Mouse (Mus musculus) hindbrain, postnatal 0 days (tissue): Measurements from ENCODE around the gene Mylpf. TPM values are rescaled to one million over a fixed set of nuclear protein-coding genes. Genes with fewer than 3 reads are reported as not detected.

Source experiments
- ATAC-seq: fragments of 200-750 bp; cut with Nextera tagmentation; 2 replicates; pipeline ENCODE4 v1.8.0; 2017; ENCODE audit warnings: mild to moderate bottlenecking, moderate TSS enrichment, moderate library complexity
- DNase-seq: peaks from one replicate; pipeline ENCODE4 v3.0.0-alpha.2; 2015; ENCODE audit warnings: low spot score
- H3K27ac ChIP-seq: fragments of 300-500 bp; sonication (generic); 2 replicates; pipeline ENCODE4 v1.5.1; 2014; ENCODE audit warnings: mild to moderate bottlenecking
- H3K27me3 ChIP-seq: fragments of 300-500 bp; sonication (generic); 2 replicates; pipeline ENCODE4 v1.6.1; 2014; ENCODE audit warnings: low read length, mixed read lengths; ENCODE audit not compliant: insufficient read depth
- H3K36me3 ChIP-seq: fragments of 300-500 bp; sonication (generic); 2 replicates; pipeline ENCODE4 v1.6.1; 2014; ENCODE audit warnings: low read length, mixed read lengths; ENCODE audit not compliant: insufficient read depth
- H3K4me1 ChIP-seq: fragments of 300-500 bp; sonication (generic); 2 replicates; pipeline ENCODE4 v1.6.1; 2014; ENCODE audit warnings: antibody characterized with exemption, low read length, mixed read lengths; ENCODE audit not compliant: insufficient read depth
- H3K4me2 ChIP-seq: fragments of 300-500 bp; sonication (generic); 2 replicates; pipeline ENCODE4 v1.6.1; 2014; ENCODE audit warnings: low read depth, mild to moderate bottlenecking, low read length, moderate library complexity, mixed read lengths
- H3K4me3 ChIP-seq: fragments of 300-500 bp; sonication (generic); 2 replicates; pipeline ENCODE4 v1.5.1; 2014; ENCODE audit warnings: low read length
- H3K9ac ChIP-seq: fragments of 300-500 bp; sonication (generic); replicated peaks from 2 replicates; pipeline ENCODE4 v1.6.1; 2014; ENCODE audit warnings: mild to moderate bottlenecking, low read length, moderate library complexity, mixed read lengths
- H3K9me3 ChIP-seq: fragments of 300-500 bp; sonication (generic); 2 replicates; pipeline ENCODE4 v1.6.1; 2016; ENCODE audit warnings: low read length, mixed read lengths
- CTCF ChIP-seq: IDR thresholded peaks from 2 replicates; pipeline ENCODE4 v1.5.1; 2016; ENCODE audit warnings: antibody characterized with exemption, control low read depth, low read depth
- WGBS: fragments of 180-500 bp; shearing (Covaris S2); extraction: QIAGEN DNeasy Blood & Tissue Kit; methylation state at CpG from one replicate; pipeline ENCODE4 v1.1.7; 2014; 5-methylcytosine and 5-hydroxymethylcytosine counted together
- polyA plus RNA-seq: library from polyadenylated mRNA; unstranded; fragments of >200 nt; fragmentation: Nextera tagmentation; extraction: Ambion mirVana; gene quantifications from 2 replicates; pipeline ENCODE4 v1.2.1, GENCODE M21; 2015
- total RNA-seq: library from RNA; depleted of rRNA; stranded (reverse); fragments of >200 nt; gene quantifications from 2 replicates; pipeline ENCODE4 v1.2.3, GENCODE M21; 2014

The Mylpf gene
- total and polyA plus RNA-seq, 2 experiments from 2014 or later, result 3.0 TPM; not detected in 1

DNA sequence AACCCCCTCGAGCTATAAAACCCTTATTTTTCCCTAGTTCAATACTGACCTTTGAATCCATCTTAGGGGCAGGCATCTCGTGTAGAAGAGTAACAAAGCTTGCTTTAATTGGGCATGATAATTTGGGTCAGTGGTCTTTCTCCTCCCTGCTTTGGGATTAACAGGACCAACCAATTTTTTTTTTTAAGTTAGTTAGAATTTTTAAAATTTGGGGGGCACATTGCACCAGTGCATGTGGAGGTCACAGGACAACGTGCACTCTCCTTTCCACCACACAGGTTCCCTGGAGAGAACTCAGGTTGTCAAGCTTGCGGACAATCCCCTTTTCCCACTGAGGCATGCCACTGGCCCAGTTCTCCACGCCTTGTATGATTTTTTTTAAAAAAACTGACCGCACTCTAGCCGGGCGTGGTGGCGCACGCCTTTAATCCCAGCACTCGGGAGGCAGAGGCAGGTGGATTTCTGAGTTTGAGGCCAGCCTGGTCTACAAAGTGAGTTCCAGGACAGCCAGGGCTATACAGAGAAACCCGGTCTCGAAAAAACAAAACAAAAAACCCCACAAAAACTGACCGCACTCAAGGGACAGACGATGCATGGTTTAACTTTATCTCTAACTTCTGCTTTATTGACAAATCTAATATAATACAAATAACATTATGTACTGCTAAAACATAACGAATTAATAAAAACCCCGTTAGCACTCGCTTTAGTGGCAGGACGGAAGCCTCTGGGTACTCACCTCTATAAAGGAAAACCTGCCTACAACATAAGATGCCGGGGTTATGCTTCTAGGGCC is 23.3 kb downstream of the Mylpf start:
- no peaks in the 10 kb centered on the region for H3K9me3 ChIP-seq
- H3K4me2 ChIP-seq, result peak overlapping the region; percentile 65
- DNase-seq (peak; percentile 19), ATAC-seq (no peak)
- H3K4me3 ChIP-seq, result peak overlapping the region; percentile 65
- TF ChIP-seq CTCF, result no peak
- peaks cover 11% of the 10 kb centered on the region; the same call in 1 of the 2 replicates for H3K4me1 ChIP-seq
- H3K27me3 ChIP-seq, result no peaks in the 10 kb centered on the region
- H3K36me3 ChIP-seq, result peaks cover 24% of the 10 kb centered on the region
- H3K27ac ChIP-seq, result peak overlapping the region; percentile 98
- WGBS, result 3% methylated on average over 20 of the region's 20 CpGs
- H3K9ac ChIP-seq, result peak overlapping the region; percentile 96

GRCm38 (mm10) chr7:127232622-127233367 is 24.1 kb downstream of the Mylpf start, which contains the start of the genes Zfp553 and Sept1:
TSS of gene Zfp553 (plus strand) at chr7:127233061.
TSS of gene Sept1 (minus strand) at chr7:127233130.
- no peaks in the 10 kb centered on the region for H3K9me3 ChIP-seq
- ATAC-seq (peak; percentile 95), DNase-seq (peak; percentile 95)
- peaks cover 11% of the 10 kb centered on the region; the same call in 1 of the 2 replicates for H3K4me1 ChIP-seq
- H3K27ac ChIP-seq, result peak within 1 kb of the TSS; percentile 98
- H3K27me3 ChIP-seq, result no peaks in the 10 kb centered on the region
- under 1% methylated on average over 64 of the region's 64 CpGs for WGBS
- TF ChIP-seq CTCF, result no peak
- peaks cover 29% of the 10 kb centered on the region for H3K36me3 ChIP-seq
- peak within 1 kb of the TSS; percentile 65 for H3K4me3 ChIP-seq
- peak within 1 kb of the TSS; percentile 65 for H3K4me2 ChIP-seq
- peak within 1 kb of the TSS; percentile 96 for H3K9ac ChIP-seq

- Histone ChIP-seq H3K27me3 (no peaks in the 10 kb centered on the region), H3K4me3 (peak overlapping the region; percentile 65), H3K9me3 (no peaks in the 10 kb centered on the region), H3K9ac (peak overlapping the region; percentile 96), H3K4me2 (peak overlapping the region; percentile 65), H3K4me1 (peaks cover 11% of the 10 kb centered on the region; the same call in 1 of the 2 replicates), H3K27ac (peak overlapping the region; percentile 98), H3K36me3 (peaks cover 29% of the 10 kb centered on the region)
- DNase-seq (peak; percentile 40), ATAC-seq (peak; percentile 22; the same call in 1 of the 2 replicates)
- 0% methylated on average over 27 of the region's 27 CpGs for WGBS
- no peak for TF ChIP-seq CTCF
Measured at GRCm38 (mm10) chr7:127233368-127233749, 24.7 kb downstream of the Mylpf start.

DNA sequence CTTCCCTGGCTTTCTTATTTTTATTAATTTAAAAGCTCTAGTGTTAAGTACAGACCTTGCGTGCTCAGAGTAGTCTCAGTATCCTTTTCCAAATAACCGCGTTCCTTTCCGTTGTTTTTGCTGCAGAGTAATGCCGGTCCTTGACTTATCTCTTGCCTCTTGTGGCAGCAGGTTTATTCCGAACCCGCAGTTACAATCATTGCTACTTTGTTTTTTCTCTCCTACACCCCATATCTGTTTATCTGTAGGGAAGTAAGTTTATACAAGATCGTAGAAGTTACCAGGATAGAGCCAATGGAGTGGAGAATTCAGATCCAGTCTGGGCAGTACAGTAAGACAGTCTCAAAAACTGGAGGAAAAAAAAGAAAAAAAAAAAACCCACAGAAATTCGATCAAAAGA is 25.1 kb downstream of the Mylpf start:
- DNase-seq, result no peak
- Histone ChIP-seq H3K4me2 (peak overlapping the region; percentile 65), H3K36me3 (peaks cover 29% of the 10 kb centered on the region), H3K27me3 (no peaks in the 10 kb centered on the region), H3K4me1 (peaks cover 11% of the 10 kb centered on the region; the same call in 1 of the 2 replicates), H3K4me3 (peak overlapping the region; percentile 65), H3K9me3 (no peaks in the 10 kb centered on the region), H3K9ac (peak overlapping the region; percentile 96), H3K27ac (peak overlapping the region; percentile 98)
- no peak for ATAC-seq
- no peak for TF ChIP-seq CTCF
- WGBS, result 3% methylated on average over 9 of the region's 9 CpGs

DNA sequence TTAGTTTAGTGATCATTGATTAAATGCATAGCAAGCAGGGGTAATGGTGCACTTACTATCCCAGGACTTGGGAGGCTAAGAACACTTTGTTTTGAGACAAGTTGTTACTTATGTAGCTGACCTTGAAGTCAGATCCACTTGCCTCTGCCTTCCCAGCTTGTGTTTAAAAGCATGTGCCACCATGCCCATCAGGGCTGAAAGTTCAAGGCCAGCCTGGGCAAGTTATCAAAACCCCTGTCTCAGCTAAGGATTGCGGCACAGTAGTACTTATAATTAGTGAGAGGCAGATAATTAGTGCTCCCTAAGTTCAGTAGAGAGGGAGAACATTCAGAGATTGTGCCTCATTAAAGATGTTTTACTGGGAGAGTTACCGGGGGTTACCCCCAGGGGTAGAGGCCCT is 26.1 kb downstream of the Mylpf start:
- H3K4me3 ChIP-seq, result no peak overlapping the region
- DNase-seq (no peak), ATAC-seq (no peak)
- H3K4me2 ChIP-seq, result 0 out of 2 replicates have a peak overlapping the region, but pooled peaks have one; percentile 65
- no peak overlapping the region for H3K27ac ChIP-seq
- no peak overlapping the region for H3K9ac ChIP-seq
- peaks cover 29% of the 10 kb centered on the region for H3K36me3 ChIP-seq
- no peaks in the 10 kb centered on the region for H3K27me3 ChIP-seq
- peaks cover 11% of the 10 kb centered on the region; the same call in 1 of the 2 replicates for H3K4me1 ChIP-seq
- no peaks in the 10 kb centered on the region for H3K9me3 ChIP-seq
- WGBS, result 88% methylated on average over 2 of the region's 2 CpGs
- no peak for TF ChIP-seq CTCF

DNA sequence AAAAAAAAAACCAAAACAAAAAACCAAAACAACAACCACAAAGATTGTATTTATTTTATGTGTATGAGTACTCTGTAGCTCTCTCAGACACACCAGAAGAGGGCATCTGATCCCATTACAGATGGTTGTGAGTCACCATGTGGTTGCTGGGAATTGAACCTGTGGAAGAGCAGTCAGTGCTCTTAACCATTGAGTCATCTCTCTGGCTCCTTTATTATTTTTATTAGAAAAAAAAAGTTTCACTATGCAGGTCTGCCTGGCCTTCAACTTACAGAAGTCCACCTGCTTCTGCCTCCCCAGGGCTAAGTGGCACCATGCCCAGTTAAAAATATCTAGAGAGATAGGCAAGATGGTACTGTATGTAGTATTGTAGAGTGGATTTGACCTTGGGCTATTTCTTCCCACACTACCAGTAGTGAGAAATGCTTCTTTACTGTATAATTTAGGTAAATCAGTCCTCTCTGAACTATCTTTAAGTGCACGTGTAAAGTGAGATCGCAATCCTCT is 34.7 kb downstream of the Mylpf start:
- Histone ChIP-seq H3K27me3 (no peaks in the 10 kb centered on the region), H3K4me3 (peak overlapping the region; percentile 76; the same call in 1 of the 2 replicates), H3K4me1 (peaks cover 14% of the 10 kb centered on the region), H3K9ac (peak overlapping the region; percentile 84), H3K9me3 (no peaks in the 10 kb centered on the region), H3K36me3 (peaks cover 3% of the 10 kb centered on the region; the same call in 1 of the 2 replicates), H3K27ac (peak overlapping the region; percentile 94), H3K4me2 (peak overlapping the region; percentile 81)
- DNase-seq (no peak), ATAC-seq (no peak)
- TF ChIP-seq CTCF, result no peak
- WGBS, result 26% methylated on average over 2 of the region's 2 CpGs
